Mouse (Mus musculus): Measurements from ENCODE around the gene Il2rb. TPM values are rescaled to one million over a fixed set of nuclear protein-coding genes. Genes with fewer than 3 reads are reported as not detected.
A peak's percentile ranks its signal among the peaks of the same experiment; 100 is the strongest.

Gene Il2rb
- polyA plus RNA-seq, 1 experiment from 2014 or later, result 0.24 TPM

DNA sequence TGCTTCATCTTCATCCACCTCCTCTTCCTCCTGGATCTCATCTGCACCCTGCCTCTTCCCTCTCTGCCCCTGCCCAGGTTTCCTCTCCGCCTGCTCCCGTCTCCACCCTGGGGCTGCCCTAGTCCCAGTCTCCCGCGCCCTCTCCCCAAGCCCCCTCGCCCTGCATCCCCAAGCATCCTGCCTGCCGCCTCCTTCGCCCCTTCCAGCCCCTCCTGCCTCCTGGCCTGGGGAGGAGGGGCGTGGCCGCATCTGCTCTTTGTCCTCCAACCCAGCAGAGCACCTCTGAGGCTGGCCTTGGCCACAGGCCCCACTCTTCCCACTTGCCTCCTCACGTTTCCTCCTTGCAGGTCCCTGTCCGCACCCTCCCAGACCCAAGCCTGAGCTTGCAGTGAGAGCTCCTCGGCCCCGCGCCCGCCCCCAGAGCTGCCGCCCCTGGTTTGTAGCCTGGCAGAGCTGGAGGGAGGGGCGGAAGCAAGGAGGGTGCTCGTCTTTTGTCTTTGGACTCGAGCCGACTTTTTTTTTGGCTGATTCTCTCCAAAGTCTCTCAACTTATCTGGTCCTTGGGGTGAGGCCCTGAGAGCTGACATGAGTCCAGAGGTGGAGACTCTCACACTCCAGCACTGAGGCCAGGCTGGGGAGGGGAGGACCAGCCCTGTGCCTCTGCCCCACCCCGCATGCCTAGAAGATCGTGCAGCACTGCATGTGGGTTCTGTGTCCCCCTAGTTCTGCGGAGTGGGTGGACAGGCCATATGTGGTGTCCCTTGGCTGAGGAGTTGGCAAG is 57.6 kb downstream of the Il2rb start:
- H3K9me3 ChIP-seq, result no peaks in the 10 kb centered on the region
- peak overlapping the region; percentile 63 for H3K4me2 ChIP-seq (replicated peaks)
- WGBS, result 17% methylated on average over 23 of the region's 23 CpGs
- peaks cover 20% of the 10 kb centered on the region for H3K4me1 ChIP-seq
- no peak for ATAC-seq (ENCODE audit: low FRiP score, low read depth)
- H3K36me3 ChIP-seq, result peaks cover 33% of the 10 kb centered on the region
- H3K27me3 ChIP-seq, result peaks cover 27% of the 10 kb centered on the region
- peak overlapping the region; percentile 30 for H3K4me3 ChIP-seq
- H3K27ac ChIP-seq, result no peak overlapping the region
- peak overlapping the region; percentile 59 for H3K9ac ChIP-seq

- peak overlapping the region; percentile 59 for H3K9ac ChIP-seq
- H3K4me2 ChIP-seq (replicated peaks), result peak overlapping the region; percentile 63
- 0 out of 2 replicates have a peak, but pooled peaks have one; percentile 52 for ATAC-seq (ENCODE audit: low FRiP score, low read depth)
- no peaks in the 10 kb centered on the region for H3K9me3 ChIP-seq
- peak overlapping the region; percentile 28; the same call in 1 of the 2 replicates for H3K27ac ChIP-seq
- WGBS, result 10% methylated on average over 29 of the region's 32 CpGs
- peak overlapping the region; percentile 30 for H3K4me3 ChIP-seq
- peaks cover 27% of the 10 kb centered on the region for H3K27me3 ChIP-seq
- peaks cover 42% of the 10 kb centered on the region for H3K36me3 ChIP-seq
- peaks cover 20% of the 10 kb centered on the region for H3K4me1 ChIP-seq
Measured at GRCm38 (mm10) chr15:78436380-78437192, 58.5 kb downstream of the Il2rb start.

- WGBS, result 85% methylated on average over 11 of the region's 11 CpGs
- Histone ChIP-seq H3K27me3 (peaks cover 27% of the 10 kb centered on the region), H3K4me1 (peaks cover 23% of the 10 kb centered on the region), H3K9me3 (no peaks in the 10 kb centered on the region), H3K27ac (no peak overlapping the region), H3K4me2 (replicated peaks) (no peak overlapping the region), H3K9ac (no peak overlapping the region), H3K36me3 (peaks cover 51% of the 10 kb centered on the region), H3K4me3 (no peak overlapping the region)
- ATAC-seq (ENCODE audit: low FRiP score, low read depth), result no peak
Measured at GRCm38 (mm10) chr15:78435681-78436080, 59.4 kb downstream of the Il2rb start.

DNA sequence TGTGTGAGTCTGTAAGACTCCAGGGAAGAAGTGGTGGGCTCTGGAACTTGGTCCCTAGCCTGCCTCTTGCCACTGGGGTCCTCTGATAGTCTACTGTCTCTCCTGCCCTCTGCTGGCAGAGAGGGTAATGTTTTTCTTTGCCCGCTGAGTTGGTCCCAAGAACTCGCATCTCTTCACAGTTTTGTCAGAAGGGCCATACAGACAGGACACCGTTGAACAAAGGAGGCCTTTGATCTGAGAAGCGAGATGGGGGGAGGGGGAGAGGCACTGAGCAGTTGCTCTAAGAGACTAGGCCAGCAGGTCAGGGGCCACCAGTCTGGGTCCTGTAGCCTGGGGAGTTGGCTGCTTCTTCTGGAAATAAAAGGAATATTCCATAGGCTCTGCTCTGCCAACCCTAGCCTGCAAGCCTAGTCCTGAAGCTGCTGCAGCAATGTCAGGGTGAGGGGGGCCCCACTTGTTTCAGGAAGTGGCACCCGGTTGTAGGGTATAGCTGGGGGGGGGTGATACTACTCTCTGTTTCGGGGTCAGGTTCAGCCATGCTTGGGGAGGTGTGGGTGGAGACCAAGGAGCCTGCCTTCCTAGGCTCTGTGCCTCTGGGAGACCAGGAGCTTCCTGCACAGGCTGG is 60.1 kb downstream of the Il2rb start:
- Histone ChIP-seq H3K4me2 (replicated peaks) (no peak overlapping the region), H3K4me3 (no peak overlapping the region), H3K9ac (no peak overlapping the region), H3K27me3 (peaks cover 27% of the 10 kb centered on the region), H3K9me3 (no peaks in the 10 kb centered on the region), H3K27ac (no peak overlapping the region), H3K36me3 (peaks cover 55% of the 10 kb centered on the region), H3K4me1 (peaks cover 28% of the 10 kb centered on the region)
- WGBS, result 36% methylated on average over 6 of the region's 6 CpGs
- no peak for ATAC-seq (ENCODE audit: low FRiP score, low read depth)

GRCm38 (mm10) chr15:78431541-78432121 is 63.4 kb downstream of the Il2rb start:
- ATAC-seq (ENCODE audit: low FRiP score, low read depth), result no peak
- Histone ChIP-seq H3K4me1 (peaks cover 28% of the 10 kb centered on the region), H3K9ac (no peak overlapping the region), H3K4me3 (no peak overlapping the region), H3K4me2 (replicated peaks) (no peak overlapping the region), H3K27me3 (peaks cover 14% of the 10 kb centered on the region), H3K27ac (no peak overlapping the region), H3K9me3 (no peaks in the 10 kb centered on the region), H3K36me3 (peaks cover 55% of the 10 kb centered on the region)
- WGBS, result 74% methylated on average over 7 of the region's 7 CpGs

DNA sequence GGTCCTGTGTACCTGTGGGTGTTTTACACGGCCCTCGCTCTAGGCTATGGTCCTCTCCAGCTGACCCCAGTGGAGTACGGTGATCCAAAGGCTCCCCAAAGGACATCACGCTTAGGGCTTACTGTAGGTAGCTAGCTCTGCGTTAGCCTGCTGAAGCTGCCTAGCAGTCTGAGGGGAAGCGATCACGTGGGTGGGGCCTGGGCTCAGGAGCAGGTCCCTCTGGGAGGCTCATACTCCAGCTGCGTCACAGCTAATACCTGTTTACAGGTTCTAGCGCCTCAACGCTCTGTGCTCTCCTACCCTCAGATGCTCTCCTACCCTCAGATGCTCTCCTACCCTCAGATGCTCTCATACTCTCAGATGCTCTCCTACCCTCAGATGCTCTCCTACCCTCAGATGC is 64.2 kb downstream of the Il2rb start:
- Histone ChIP-seq H3K9ac (no peak overlapping the region), H3K27me3 (peaks cover 7% of the 10 kb centered on the region), H3K4me1 (peaks cover 23% of the 10 kb centered on the region), H3K36me3 (peaks cover 52% of the 10 kb centered on the region), H3K4me3 (no peak overlapping the region), H3K27ac (no peak overlapping the region), H3K9me3 (no peaks in the 10 kb centered on the region), H3K4me2 (replicated peaks) (no peak overlapping the region)
- no peak for ATAC-seq (ENCODE audit: low FRiP score, low read depth)
- 81% methylated on average over 10 of the region's 10 CpGs for WGBS

DNA sequence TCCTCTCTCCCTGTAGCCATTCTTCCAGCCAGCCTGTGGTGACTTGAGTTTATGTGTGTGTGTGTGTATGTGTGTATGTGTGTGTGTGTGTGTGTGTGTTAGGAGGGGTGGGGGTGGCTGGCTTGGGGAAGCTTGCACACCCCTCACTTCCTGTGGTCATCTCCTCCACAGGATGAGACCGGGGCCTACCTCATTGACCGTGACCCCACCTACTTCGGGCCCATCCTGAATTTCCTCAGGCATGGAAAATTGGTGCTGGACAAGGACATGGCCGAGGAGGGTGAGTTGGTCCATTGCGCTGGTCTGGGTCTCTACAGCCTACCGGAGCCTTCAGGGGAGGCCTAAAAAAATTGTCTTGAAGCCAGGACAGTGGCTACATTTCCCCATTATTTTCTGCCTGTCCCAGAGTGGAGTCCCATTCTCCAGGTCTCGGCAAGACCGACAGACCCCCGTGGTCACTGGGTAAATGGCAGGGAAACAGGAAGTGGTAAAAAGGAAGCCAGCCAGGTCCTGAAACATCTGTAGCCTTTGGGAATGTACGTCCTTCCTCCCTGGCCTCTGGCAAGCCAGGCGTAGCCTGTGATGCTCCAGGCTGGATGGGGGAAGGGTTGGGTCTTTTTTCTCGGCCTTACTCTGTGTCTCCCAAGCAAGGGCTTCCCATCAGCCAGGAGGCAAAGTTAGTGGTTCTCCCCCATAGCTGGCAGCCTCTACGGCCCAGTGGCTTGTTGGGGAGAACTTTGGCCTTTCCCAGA is 65.0 kb downstream of the Il2rb start:
- no peak overlapping the region; the same call in 1 of the 2 replicates for H3K27ac ChIP-seq
- no peaks in the 10 kb centered on the region; the same call in 1 of the 2 replicates for H3K27me3 ChIP-seq
- WGBS, result 72% methylated on average over 13 of the region's 13 CpGs
- peak overlapping the region; percentile 88 for H3K4me2 ChIP-seq (replicated peaks)
- no peaks in the 10 kb centered on the region for H3K9me3 ChIP-seq
- ATAC-seq (ENCODE audit: low FRiP score, low read depth), result no peak
- peak overlapping the region; percentile 82 for H3K4me3 ChIP-seq
- H3K36me3 ChIP-seq, result peaks cover 44% of the 10 kb centered on the region
- peaks cover 23% of the 10 kb centered on the region for H3K4me1 ChIP-seq
- no peak overlapping the region; the same call in 1 of the 2 replicates for H3K9ac ChIP-seq

Other genes with a start within 250 kb of the Il2rb start
- gene Csf2rb2, start 189.6 kb downstream of the Il2rb start, polyA plus RNA-seq (2015; fragmentation: Nextera tagmentation; extraction: Ambion mirVana), result 0.39 and 0.50 TPM in 2 replicates
- 1.2 and 1.6 TPM in 2 replicates for gene Csf2rb, start 169.5 kb downstream of the Il2rb start, polyA plus RNA-seq (2015; fragmentation: Nextera tagmentation; extraction: Ambion mirVana)
- not detected in 2 replicates for gene Tex33, start 99.4 kb downstream of the Il2rb start, polyA plus RNA-seq (2015; fragmentation: Nextera tagmentation; extraction: Ambion mirVana)
- gene Tst, start 89.4 kb downstream of the Il2rb start, polyA plus RNA-seq (2015; fragmentation: Nextera tagmentation; extraction: Ambion mirVana), result 5.6 and 7.3 TPM in 2 replicates
- gene Mpst, start 88.9 kb downstream of the Il2rb start, polyA plus RNA-seq (2015; fragmentation: Nextera tagmentation; extraction: Ambion mirVana), result 1.6 TPM in 2 replicates
- gene Kctd17, start 66.7 kb downstream of the Il2rb start, polyA plus RNA-seq (2015; fragmentation: Nextera tagmentation; extraction: Ambion mirVana), result 45.0 and 48.3 TPM in 2 replicates
- 0.13 and 0.81 TPM in 2 replicates for gene Tmprss6, start 26.6 kb downstream of the Il2rb start, polyA plus RNA-seq (2015; fragmentation: Nextera tagmentation; extraction: Ambion mirVana)
- 32.2 and 34.6 TPM in 2 replicates for gene C1qtnf6, start 36.1 kb upstream of the Il2rb start, polyA plus RNA-seq (2015; fragmentation: Nextera tagmentation; extraction: Ambion mirVana)
- gene Sstr3, start 49.4 kb upstream of the Il2rb start, polyA plus RNA-seq (2015; fragmentation: Nextera tagmentation; extraction: Ambion mirVana), result not detected in 2 replicates
- gene Rac2, start 77.5 kb upstream of the Il2rb start, polyA plus RNA-seq (2015; fragmentation: Nextera tagmentation; extraction: Ambion mirVana), result 11.3 and 12.5 TPM in 2 replicates
- 8.0 and 8.7 TPM in 2 replicates for gene Cyth4, start 101.8 kb upstream of the Il2rb start, polyA plus RNA-seq (2015; fragmentation: Nextera tagmentation; extraction: Ambion mirVana)
- 0.05 and 0.11 TPM in 2 replicates for gene Elfn2, start 223.5 kb upstream of the Il2rb start, polyA plus RNA-seq (2015; fragmentation: Nextera tagmentation; extraction: Ambion mirVana)